Mouse (Mus musculus): Measurements from ENCODE around the gene Enpp1.
A peak's percentile ranks its signal among the peaks of the same experiment; 100 is the strongest.

The Enpp1 gene

GRCm38 (mm10) chr10:24707745-24708144, 4.2 kb downstream of the Enpp1 start:
- no peak for DNase-seq

- no peak for DNase-seq
Observed at GRCm38 (mm10) chr10:24706431-24707140, 5.4 kb downstream of the Enpp1 start.

GRCm38 (mm10) chr10:24702698-24703097, 9.3 kb downstream of the Enpp1 start:
- DNase-seq = no peak

- DNase-seq = no peak
Observed at GRCm38 (mm10) chr10:24698131-24698775, 13.7 kb downstream of the Enpp1 start.

- no peak for DNase-seq
Observed at GRCm38 (mm10) chr10:24696761-24697160, 15.2 kb downstream of the Enpp1 start.

GRCm38 (mm10) chr10:24695786-24696185, 16.2 kb downstream of the Enpp1 start:
- DNase-seq = no peak

- DNase-seq = no peak
Observed at GRCm38 (mm10) chr10:24682518-24683104, 29.3 kb downstream of the Enpp1 start.

GRCm38 (mm10) chr10:24677681-24678080, 34.3 kb downstream of the Enpp1 start:
- DNase-seq = no peak

- DNase-seq = no peak
Observed at GRCm38 (mm10) chr10:24674261-24674660, 37.7 kb downstream of the Enpp1 start.

GRCm38 (mm10) chr10:24672948-24673347, 39.0 kb downstream of the Enpp1 start:
- no peak for DNase-seq

GRCm38 (mm10) chr10:24670548-24670947, 41.4 kb downstream of the Enpp1 start:
- no peak for DNase-seq

- no peak for DNase-seq
Observed at GRCm38 (mm10) chr10:24650990-24651569, 60.9 kb downstream of the Enpp1 start.

GRCm38 (mm10) chr10:24647996-24648738, 63.8 kb downstream of the Enpp1 start:
- no peak for DNase-seq

- no peak for DNase-seq
Observed at GRCm38 (mm10) chr10:24645169-24645568, 66.8 kb downstream of the Enpp1 start.

GRCm38 (mm10) chr10:24642796-24643580, 69.0 kb downstream of the Enpp1 start:
- no peak for DNase-seq

- DNase-seq = no peak
Observed at GRCm38 (mm10) chr10:24641416-24642140, 70.4 kb downstream of the Enpp1 start.

GRCm38 (mm10) chr10:24640186-24640875, 71.6 kb downstream of the Enpp1 start:
- DNase-seq = no peak

- DNase-seq = no peak
Observed at GRCm38 (mm10) chr10:24639596-24639995, 72.4 kb downstream of the Enpp1 start.

- peak; percentile 43 for DNase-seq
Observed at GRCm38 (mm10) chr10:24638306-24639070, 73.5 kb downstream of the Enpp1 start.

GRCm38 (mm10) chr10:24636986-24637385, 75.0 kb downstream of the Enpp1 start:
- no peak for DNase-seq
